Mouse (Mus musculus): Measurements from ENCODE around the gene Mettl7a2. TPM values are rescaled to one million over a fixed set of nuclear protein-coding genes. Genes with fewer than 3 reads are reported as not detected.
"Not testable (repeated sequence)": the region's sequence is repeated elsewhere in the genome, so short reads cannot be mapped to it uniquely, and the experiment has no call there.

Mettl7a2 gene
- polyA plus RNA-seq, 1 experiment from 2014 or later: not detected

DNA sequence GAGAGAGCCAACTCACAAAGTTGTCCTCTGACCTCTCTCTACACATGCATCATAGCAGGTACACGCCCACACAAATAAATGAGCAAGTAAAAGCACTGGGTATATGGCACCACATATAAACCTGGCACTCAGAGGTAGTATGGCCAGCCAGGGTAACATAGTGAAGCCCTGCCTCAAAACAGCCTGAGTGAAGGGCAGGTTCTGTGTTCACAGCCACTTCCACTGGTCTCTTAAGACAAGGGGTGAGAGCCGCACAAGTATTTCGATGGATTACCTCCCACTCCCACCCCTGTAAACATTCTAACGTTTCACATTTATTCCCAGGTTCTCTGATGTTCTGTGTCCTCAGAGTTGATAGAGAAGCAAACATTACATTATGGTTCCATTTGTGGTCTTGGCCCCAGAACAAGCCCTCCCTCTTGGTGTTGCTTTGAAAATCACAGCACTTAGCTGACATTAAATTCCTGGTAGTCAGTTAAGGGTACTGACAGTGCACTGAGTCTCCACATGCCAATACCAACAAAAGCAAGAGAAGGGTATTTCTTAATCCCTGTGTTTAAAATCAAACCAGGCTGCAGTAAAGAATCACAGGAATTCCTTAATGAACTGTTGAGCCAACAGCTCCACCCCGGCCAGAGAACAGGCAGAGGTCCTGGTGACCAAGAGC lies 11.6 kb upstream of the Mettl7a2 start:
- 64% methylated on average over 5 of the region's 5 CpGs for whole genome bisulfite sequencing (ENCODE audit: insufficient replicate concordance)
- not testable (repeated sequence) for ATAC-seq (ENCODE audit: insufficient read depth); H3K4me3 ChIP-seq (replicated peaks); H3K4me2 ChIP-seq; H3K9ac ChIP-seq; H3K4me1 ChIP-seq (replicated peaks); H3K27me3 ChIP-seq; H3K36me3 ChIP-seq (replicated peaks); H3K9me3 ChIP-seq (replicated peaks); H3K27ac ChIP-seq (replicated peaks)

DNA sequence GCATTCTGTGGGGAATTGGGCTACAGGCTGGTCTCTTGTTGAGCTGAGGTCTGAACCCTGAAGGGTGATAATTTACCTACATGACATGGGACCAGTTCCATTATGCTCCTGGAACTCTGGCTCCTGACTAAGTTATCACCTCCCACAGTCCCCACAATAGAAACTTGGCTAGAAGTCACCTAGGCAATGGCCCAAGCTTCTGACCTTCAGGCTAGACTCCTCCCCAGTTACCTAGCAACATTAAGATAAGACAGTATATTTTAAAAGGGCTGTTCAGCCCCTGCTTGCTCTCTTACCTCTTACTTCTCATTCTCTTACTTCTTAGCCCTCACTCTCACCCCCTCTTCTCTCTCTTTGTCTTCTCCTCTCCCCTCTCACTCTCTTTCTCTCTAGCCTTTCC lies 7.5 kb upstream of the Mettl7a2 start:
- Histone ChIP-seq H3K36me3 (replicated peaks) (no peaks in the 10 kb centered on the region), H3K4me3 (replicated peaks) (no peak overlapping the region), H3K4me2 (no peak overlapping the region), H3K9ac (no peak overlapping the region), H3K27me3 (no peaks in the 10 kb centered on the region), H3K27ac (replicated peaks) (no peak overlapping the region), H3K4me1 (replicated peaks) (0 out of 2 replicates have a peak, but pooled peaks cover 6% of the 10 kb centered on the region), H3K9me3 (replicated peaks) (no peaks in the 10 kb centered on the region)
- ATAC-seq (ENCODE audit: insufficient read depth): no peak

DNA sequence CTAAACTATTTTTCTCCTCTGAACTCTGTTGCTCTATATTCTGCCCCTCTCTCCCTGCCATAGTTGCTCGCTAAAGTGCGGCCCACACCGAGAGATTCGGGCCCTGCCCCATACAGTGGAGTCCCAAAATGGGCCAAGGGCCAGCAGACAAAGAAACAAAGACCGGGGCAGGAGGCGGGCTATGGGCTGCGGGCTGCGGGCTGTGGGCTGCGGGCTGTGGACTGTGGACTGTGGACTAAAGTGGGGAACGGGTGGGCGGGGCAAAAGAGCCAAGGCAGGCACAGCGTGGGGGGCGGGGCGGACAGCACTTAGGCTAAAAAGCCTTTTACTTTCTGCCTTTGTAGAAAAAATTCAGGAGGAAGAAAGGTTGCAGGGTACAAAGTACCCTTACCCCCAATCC lies 6.2 kb upstream of the Mettl7a2 start:
- H3K27me3 ChIP-seq: 0 out of 2 replicates have a peak, but pooled peaks cover under 1% of the 10 kb centered on the region
- H3K4me2 ChIP-seq: no peak overlapping the region
- WGBS (ENCODE audit: insufficient replicate concordance): 50% methylated on average over 14 of the region's 14 CpGs
- H3K9me3 ChIP-seq (replicated peaks): no peaks in the 10 kb centered on the region
- no peak overlapping the region for H3K9ac ChIP-seq
- 0 out of 2 replicates have a peak, but pooled peaks cover 6% of the 10 kb centered on the region for H3K4me1 ChIP-seq (replicated peaks)
- ATAC-seq (ENCODE audit: insufficient read depth): peak; percentile 71
- H3K36me3 ChIP-seq (replicated peaks): no peaks in the 10 kb centered on the region
- H3K4me3 ChIP-seq (replicated peaks): no peak overlapping the region
- peak overlapping the region; percentile 39; the same call in 1 of the 2 replicates for H3K27ac ChIP-seq (replicated peaks)

DNA sequence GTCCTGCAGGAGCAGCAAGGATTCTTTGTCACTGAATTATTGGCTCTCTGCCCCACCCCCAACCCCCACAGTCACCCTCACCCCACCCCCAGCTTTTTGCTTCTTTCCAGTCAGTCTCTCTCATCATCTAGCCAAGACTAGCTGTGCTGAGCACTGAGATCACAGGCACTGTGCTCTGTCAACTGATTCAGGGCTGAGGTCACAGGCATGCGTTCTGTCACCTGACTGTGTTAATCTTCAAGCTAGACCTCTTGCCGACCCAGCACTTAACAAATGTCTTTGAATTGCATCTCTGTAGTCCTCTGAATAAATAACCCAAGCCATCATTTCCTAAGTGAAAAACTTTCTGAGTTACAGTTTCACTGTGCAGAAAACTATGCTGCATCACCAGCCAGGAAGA lies 3.5 kb upstream of the Mettl7a2 start:
- Histone ChIP-seq H3K4me3 (replicated peaks) (no peak overlapping the region), H3K36me3 (replicated peaks) (no peaks in the 10 kb centered on the region), H3K27me3 (0 out of 2 replicates have a peak, but pooled peaks cover 2% of the 10 kb centered on the region), H3K9me3 (replicated peaks) (no peaks in the 10 kb centered on the region), H3K4me2 (no peak overlapping the region), H3K4me1 (replicated peaks) (0 out of 2 replicates have a peak, but pooled peaks cover 6% of the 10 kb centered on the region), H3K9ac (no peak overlapping the region), H3K27ac (replicated peaks) (no peak overlapping the region)
- WGBS (ENCODE audit: insufficient replicate concordance): 48% methylated on average over 2 of the region's 2 CpGs
- no peak for ATAC-seq (ENCODE audit: insufficient read depth)

DNA sequence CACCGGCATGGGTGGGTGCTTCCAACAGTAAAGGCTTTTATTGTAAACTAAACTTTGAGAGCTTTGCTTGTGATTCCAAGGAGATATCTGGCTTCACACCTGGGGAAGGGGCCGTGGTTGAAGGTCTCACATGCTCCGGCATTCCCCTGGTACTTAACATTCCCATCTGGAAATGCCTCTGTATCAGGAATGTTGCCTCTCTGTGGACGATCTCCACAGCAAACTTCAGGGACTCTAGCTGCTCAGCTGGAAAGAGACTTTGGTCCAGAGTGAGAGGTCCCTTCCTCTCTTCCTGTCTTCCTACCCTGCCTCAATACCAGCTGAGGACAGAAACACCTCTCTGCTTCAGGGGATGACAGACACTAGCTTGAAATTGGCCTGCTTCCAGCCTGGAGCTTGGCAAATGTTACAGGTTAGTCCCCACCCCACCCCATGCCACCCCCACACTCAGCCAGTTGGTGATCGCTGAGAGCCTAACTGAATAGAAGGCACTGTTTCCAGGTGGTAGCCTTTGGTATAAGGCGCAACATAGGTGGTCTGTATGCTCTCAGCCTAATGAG lies 1.4 kb upstream of the Mettl7a2 start:
- no peak overlapping the region for H3K4me2 ChIP-seq
- no peak overlapping the region for H3K4me3 ChIP-seq (replicated peaks)
- no peak overlapping the region for H3K27ac ChIP-seq (replicated peaks)
- ATAC-seq (ENCODE audit: insufficient read depth): no peak
- 0 out of 2 replicates have a peak, but pooled peaks cover 2% of the 10 kb centered on the region for H3K27me3 ChIP-seq
- no peaks in the 10 kb centered on the region for H3K9me3 ChIP-seq (replicated peaks)
- H3K9ac ChIP-seq: no peak overlapping the region
- H3K36me3 ChIP-seq (replicated peaks): no peaks in the 10 kb centered on the region
- H3K4me1 ChIP-seq (replicated peaks): 0 out of 2 replicates have a peak, but pooled peaks cover 6% of the 10 kb centered on the region
- 51% methylated on average over 6 of the region's 6 CpGs for WGBS (ENCODE audit: insufficient replicate concordance)

DNA sequence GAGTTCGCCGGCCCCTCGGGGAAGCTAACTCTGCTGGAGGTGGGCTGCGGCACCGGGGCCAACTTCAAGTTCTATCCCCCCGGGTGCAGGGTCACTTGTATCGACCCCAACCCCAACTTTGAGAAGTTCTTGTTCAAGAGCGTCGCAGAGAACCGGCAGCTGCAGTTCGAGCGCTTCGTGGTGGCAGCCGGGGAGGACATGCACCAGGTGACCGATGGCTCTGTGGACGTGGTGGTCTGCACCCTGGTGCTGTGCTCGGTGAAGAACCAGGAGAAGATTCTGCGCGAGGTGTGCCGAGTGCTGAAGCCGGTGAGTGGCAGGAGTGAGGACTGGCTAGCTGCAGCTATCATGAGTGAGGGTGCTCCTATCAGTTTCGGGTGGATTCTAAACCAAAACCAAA lies 399 bp downstream of the Mettl7a2 start:
- not testable (repeated sequence) for H3K27ac ChIP-seq (replicated peaks); H3K9ac ChIP-seq; H3K4me3 ChIP-seq (replicated peaks); H3K9me3 ChIP-seq (replicated peaks); H3K4me1 ChIP-seq (replicated peaks); H3K36me3 ChIP-seq (replicated peaks); ATAC-seq (ENCODE audit: insufficient read depth); H3K4me2 ChIP-seq; H3K27me3 ChIP-seq
- 77% methylated on average over 22 of the region's 22 CpGs for WGBS (ENCODE audit: insufficient replicate concordance)

DNA sequence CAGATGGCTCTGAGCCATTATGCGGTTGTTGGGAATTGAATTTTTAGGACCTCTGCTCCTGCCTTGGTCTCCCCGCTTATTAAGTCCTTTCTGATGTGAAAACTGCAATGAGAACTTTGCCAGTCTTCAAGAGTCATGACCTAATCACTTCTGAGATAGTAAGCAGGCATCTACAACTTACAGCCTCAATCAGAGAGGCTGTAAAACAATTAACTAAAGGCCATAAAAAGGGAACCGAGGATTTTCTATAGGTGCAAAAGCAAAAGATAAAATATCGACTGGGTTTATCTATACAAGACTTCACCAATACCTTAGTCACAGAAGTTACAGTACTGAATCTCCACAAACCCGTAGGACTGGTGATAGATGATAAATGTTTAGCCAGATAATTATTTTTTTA lies 2.9 kb downstream of the Mettl7a2 start:
- ATAC-seq (ENCODE audit: insufficient read depth): no peak
- Histone ChIP-seq H3K4me3 (replicated peaks) (no peak overlapping the region), H3K9me3 (replicated peaks) (no peaks in the 10 kb centered on the region), H3K9ac (no peak overlapping the region), H3K4me2 (no peak overlapping the region), H3K4me1 (replicated peaks) (no peaks in the 10 kb centered on the region), H3K27ac (replicated peaks) (no peak overlapping the region), H3K36me3 (replicated peaks) (no peaks in the 10 kb centered on the region), H3K27me3 (0 out of 2 replicates have a peak, but pooled peaks cover 2% of the 10 kb centered on the region)
- 53% methylated on average over 5 of the region's 5 CpGs for WGBS (ENCODE audit: insufficient replicate concordance)

DNA sequence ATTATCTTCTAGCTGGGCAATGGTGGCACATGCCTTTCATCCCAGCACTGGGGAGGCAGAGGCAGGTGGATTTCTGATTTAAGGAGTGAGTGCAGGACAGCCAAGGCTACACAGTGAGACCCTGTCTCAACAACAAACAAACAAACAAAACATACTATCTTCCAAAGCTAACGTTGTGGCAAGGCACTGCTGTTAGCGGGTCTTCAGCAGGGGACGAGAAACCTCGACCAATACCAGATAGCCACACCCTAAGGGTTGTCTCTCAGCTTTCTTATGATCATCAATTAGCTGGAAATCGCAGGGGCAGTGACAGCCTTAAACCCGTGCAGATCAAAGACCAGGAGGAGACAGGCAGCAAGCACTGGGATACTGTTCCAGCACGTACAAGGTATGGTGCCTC lies 11.2 kb downstream of the Mettl7a2 start, which contains the start of gene Higd1c:
Gene Higd1c, plus strand, starts transcription at position 301 of the 400 bp plus-strand sequence.
- ATAC-seq (ENCODE audit: insufficient read depth): no peak
- Histone ChIP-seq H3K4me1 (replicated peaks) (no peaks in the 10 kb centered on the region), H3K27me3 (no peaks in the 10 kb centered on the region), H3K27ac (replicated peaks) (no peak within 1 kb of the TSS), H3K9ac (no peak within 1 kb of the TSS), H3K4me3 (replicated peaks) (no peak within 1 kb of the TSS), H3K4me2 (no peak within 1 kb of the TSS), H3K36me3 (replicated peaks) (no peaks in the 10 kb centered on the region), H3K9me3 (replicated peaks) (no peaks in the 10 kb centered on the region)
- 55% methylated on average over 7 of the region's 7 CpGs for WGBS (ENCODE audit: insufficient replicate concordance)

DNA sequence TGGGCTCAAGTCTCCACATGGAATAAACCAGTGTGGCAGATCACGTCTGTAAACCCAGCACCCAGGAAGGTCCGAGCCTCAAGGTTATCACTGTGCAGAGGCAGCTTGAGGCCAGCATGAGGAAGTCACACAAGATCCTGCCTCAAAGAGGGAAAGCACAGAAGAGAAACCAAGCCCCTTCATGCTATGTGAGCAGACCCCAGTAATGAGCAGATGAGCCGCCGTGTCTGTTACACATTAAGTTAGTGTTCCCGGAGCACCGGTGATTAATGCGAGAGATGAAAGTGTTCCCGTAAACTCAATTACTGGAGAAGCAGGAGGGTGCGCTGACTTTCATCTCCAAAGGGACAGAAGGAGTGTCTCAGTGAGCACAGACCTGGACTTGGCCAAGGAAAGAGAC lies 13.0 kb downstream of the Mettl7a2 start:
- not testable (repeated sequence) for H3K9me3 ChIP-seq (replicated peaks); H3K36me3 ChIP-seq (replicated peaks); H3K9ac ChIP-seq; H3K4me3 ChIP-seq (replicated peaks); H3K4me2 ChIP-seq; ATAC-seq (ENCODE audit: insufficient read depth); H3K27ac ChIP-seq (replicated peaks); H3K27me3 ChIP-seq; H3K4me1 ChIP-seq (replicated peaks)
- WGBS (ENCODE audit: insufficient replicate concordance): 73% methylated on average over 9 of the region's 9 CpGs

DNA sequence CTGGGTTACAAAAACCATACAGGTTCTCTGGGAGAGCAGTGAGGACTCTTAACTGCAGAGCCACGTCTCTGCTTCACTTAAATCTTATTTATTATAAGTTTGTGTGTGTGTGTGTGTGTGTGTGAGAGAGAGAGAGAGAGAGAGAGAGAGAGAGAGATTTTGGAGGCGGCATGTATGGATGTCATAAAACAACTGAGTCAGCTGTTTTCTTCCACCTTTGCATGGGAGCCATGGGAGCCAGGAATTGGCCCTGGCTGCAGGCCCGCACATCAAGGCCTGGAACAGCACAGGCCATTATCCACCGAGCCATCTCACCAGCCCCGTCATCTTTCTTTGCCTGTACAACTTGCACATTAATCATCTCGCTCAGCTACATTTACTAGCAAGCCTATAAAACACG lies 14.1 kb downstream of the Mettl7a2 start:
- no peak overlapping the region for H3K9ac ChIP-seq
- no peak for ATAC-seq (ENCODE audit: insufficient read depth)
- H3K36me3 ChIP-seq (replicated peaks): no peaks in the 10 kb centered on the region
- 63% methylated on average over 7 of the region's 7 CpGs for WGBS (ENCODE audit: insufficient replicate concordance)
- H3K27me3 ChIP-seq: no peaks in the 10 kb centered on the region
- H3K4me1 ChIP-seq (replicated peaks): no peaks in the 10 kb centered on the region
- no peak overlapping the region for H3K27ac ChIP-seq (replicated peaks)
- H3K9me3 ChIP-seq (replicated peaks): no peaks in the 10 kb centered on the region
- no peak overlapping the region for H3K4me2 ChIP-seq
- H3K4me3 ChIP-seq (replicated peaks): no peak overlapping the region

DNA sequence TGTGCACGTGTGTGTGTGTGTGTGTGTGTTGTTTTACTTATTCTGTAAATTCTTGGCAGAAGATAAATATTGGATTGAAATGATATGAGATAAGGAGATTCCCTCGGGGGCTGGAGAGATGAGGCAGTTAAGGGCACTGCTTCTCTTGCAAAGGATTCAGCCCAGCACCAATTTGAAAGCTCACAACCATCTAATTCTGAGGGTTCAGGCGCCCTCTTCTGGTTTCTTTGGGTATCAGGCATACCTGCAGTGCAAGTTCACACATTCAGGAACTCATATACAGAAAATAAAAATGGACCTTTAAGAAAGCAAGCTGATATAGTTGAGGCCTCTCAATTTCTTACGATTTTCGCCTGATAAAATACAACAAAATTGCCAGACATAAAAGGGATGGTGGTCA lies 22.1 kb downstream of the Mettl7a2 start:
- Histone ChIP-seq H3K9ac (no peak overlapping the region), H3K36me3 (replicated peaks) (no peaks in the 10 kb centered on the region), H3K4me2 (no peak overlapping the region), H3K4me1 (replicated peaks) (no peaks in the 10 kb centered on the region), H3K27ac (replicated peaks) (no peak overlapping the region), H3K9me3 (replicated peaks) (no peaks in the 10 kb centered on the region), H3K27me3 (no peaks in the 10 kb centered on the region), H3K4me3 (replicated peaks) (no peak overlapping the region)
- no peak for ATAC-seq (ENCODE audit: insufficient read depth)
- WGBS (ENCODE audit: insufficient replicate concordance): 28% methylated on average over 5 of the region's 5 CpGs

Measured in liver, embryonic 15.5 days (tissue).